Mouse (Mus musculus) hindbrain, embryonic 12.5 days (tissue): ENCODE measurements around the gene Ankrd10. TPM values are rescaled to one million over a fixed set of nuclear protein-coding genes. Genes with fewer than 3 reads are reported as not detected.
A peak's percentile ranks its signal among the peaks of the same experiment; 100 is the strongest.
"Not testable (repeated sequence)": the region's sequence is repeated elsewhere in the genome, so short reads cannot be mapped to it uniquely, and the experiment has no call there.

Experiments
- ATAC-seq: fragments of 200-750 bp; cut with Nextera tagmentation; 2 replicates; pipeline ENCODE4 v1.8.0; 2017; ENCODE audit warnings: moderate TSS enrichment; ENCODE audit not compliant: low FRiP score
- H3K27ac ChIP-seq: fragments of 300-500 bp; sonication (generic); 2 replicates; pipeline ENCODE4 v1.5.1; 2016; ENCODE audit warnings: mild to moderate bottlenecking
- H3K27me3 ChIP-seq: fragments of 300-500 bp; sonication (generic); 2 replicates; pipeline ENCODE4 v1.6.1; 2016; ENCODE audit warnings: mild to moderate bottlenecking
- H3K36me3 ChIP-seq: fragments of 300-500 bp; sonication (generic); 2 replicates; pipeline ENCODE4 v1.6.1; 2016; ENCODE audit warnings: mild to moderate bottlenecking
- H3K4me1 ChIP-seq: fragments of 300-500 bp; sonication (generic); 2 replicates; pipeline ENCODE4 v1.6.1; 2016
- H3K4me2 ChIP-seq: fragments of 300-500 bp; sonication (generic); replicated peaks from 2 replicates; pipeline ENCODE4 v1.6.1; 2016; ENCODE audit warnings: mild to moderate bottlenecking
- H3K4me3 ChIP-seq: fragments of 300-500 bp; sonication (generic); 2 replicates; pipeline ENCODE4 v1.5.1; 2016; ENCODE audit warnings: mild to moderate bottlenecking
- H3K9ac ChIP-seq: fragments of 300-500 bp; sonication (generic); 2 replicates; pipeline ENCODE4 v1.6.1; 2016; ENCODE audit warnings: mild to moderate bottlenecking, moderate library complexity
- H3K9me3 ChIP-seq: fragments of 300-500 bp; sonication (generic); replicated peaks from 2 replicates; pipeline ENCODE4 v1.6.1; 2016; ENCODE audit warnings: mild to moderate bottlenecking
- WGBS: fragments of 180-500 bp; shearing (Covaris S2); methylation state at CpG from one replicate; pipeline ENCODE4 v1.1.7; 2016; 5-methylcytosine and 5-hydroxymethylcytosine counted together
- polyA plus RNA-seq: library from polyadenylated mRNA; unstranded; fragments of >200 nt; fragmentation: Nextera tagmentation; extraction: Ambion mirVana; gene quantifications from 2 replicates; pipeline ENCODE4 v1.2.1, GENCODE M21; 2016

The Ankrd10 gene
- polyA plus RNA-seq: 99.9 and 110 TPM in 2 replicates

- ATAC-seq: peak; percentile 93
- H3K27ac ChIP-seq: peak within 1 kb of the TSS; percentile 99
- H3K9me3 ChIP-seq: no peaks in the 10 kb centered on the region
- peaks cover 22% of the 10 kb centered on the region for H3K36me3 ChIP-seq
- WGBS: under 1% methylated on average over 39 of the region's 40 CpGs
- H3K4me3 ChIP-seq: peak within 1 kb of the TSS; percentile 90
- H3K4me1 ChIP-seq: peaks cover 33% of the 10 kb centered on the region
- peak within 1 kb of the TSS; percentile 96 for H3K9ac ChIP-seq
- no peaks in the 10 kb centered on the region for H3K27me3 ChIP-seq
- H3K4me2 ChIP-seq: peak within 1 kb of the TSS; percentile 91
Observed at GRCm38 (mm10) chr8:11635611-11636081, at the start of gene Ankrd10. Gene Ankrd10 (minus strand): TSS chr8:11635757.

GRCm38 (mm10) chr8:11684558-11684957, 49.0 kb upstream of the Ankrd10 start:
- no peaks in the 10 kb centered on the region for H3K27me3 ChIP-seq
- H3K9ac ChIP-seq: no peak overlapping the region
- H3K4me2 ChIP-seq: no peak overlapping the region
- no peak overlapping the region for H3K4me3 ChIP-seq
- no peaks in the 10 kb centered on the region for H3K36me3 ChIP-seq
- 86% methylated on average over 7 of the region's 7 CpGs for WGBS
- H3K4me1 ChIP-seq: no peaks in the 10 kb centered on the region
- no peak overlapping the region for H3K27ac ChIP-seq
- no peaks in the 10 kb centered on the region for H3K9me3 ChIP-seq
- no peak for ATAC-seq

GRCm38 (mm10) chr8:11668308-11668707, 32.8 kb upstream of the Ankrd10 start:
- no peak for ATAC-seq
- Histone ChIP-seq H3K9me3 (no peaks in the 10 kb centered on the region), H3K4me3 (no peak overlapping the region), H3K4me2 (no peak overlapping the region), H3K9ac (no peak overlapping the region), H3K36me3 (no peaks in the 10 kb centered on the region), H3K27ac (no peak overlapping the region), H3K4me1 (no peaks in the 10 kb centered on the region), H3K27me3 (no peaks in the 10 kb centered on the region)
- WGBS: 75% methylated on average over 2 of the region's 2 CpGs

GRCm38 (mm10) chr8:11666023-11666716, 30.6 kb upstream of the Ankrd10 start:
- not testable (repeated sequence) for H3K4me3 ChIP-seq, H3K4me1 ChIP-seq

GRCm38 (mm10) chr8:11661969-11662368, 26.4 kb upstream of the Ankrd10 start:
- H3K4me2 ChIP-seq: no peak overlapping the region

More at GRCm38 (mm10) chr8:11666023-11666716, 30.6 kb upstream of the Ankrd10 start:
- H3K36me3 ChIP-seq, H3K4me2 ChIP-seq, ATAC-seq, H3K9ac ChIP-seq, H3K27me3 ChIP-seq, H3K9me3 ChIP-seq, H3K27ac ChIP-seq: not testable (repeated sequence)
- 79% methylated on average over 20 of the region's 20 CpGs for WGBS

GRCm38 (mm10) chr8:11650021-11650420, 14.5 kb upstream of the Ankrd10 start:
- 96% methylated on average over 5 of the region's 5 CpGs for WGBS
- no peak overlapping the region for H3K4me2 ChIP-seq
- no peak overlapping the region for H3K9ac ChIP-seq
- H3K27ac ChIP-seq: no peak overlapping the region
- H3K27me3 ChIP-seq: no peaks in the 10 kb centered on the region
- no peak for ATAC-seq
- H3K9me3 ChIP-seq: no peaks in the 10 kb centered on the region
- no peaks in the 10 kb centered on the region for H3K36me3 ChIP-seq
- no peaks in the 10 kb centered on the region for H3K4me1 ChIP-seq
- H3K4me3 ChIP-seq: no peak overlapping the region

More at GRCm38 (mm10) chr8:11661969-11662368, 26.4 kb upstream of the Ankrd10 start:
- Histone ChIP-seq H3K4me1 (0 out of 2 replicates have a peak, but pooled peaks cover 3% of the 10 kb centered on the region), H3K36me3 (no peaks in the 10 kb centered on the region), H3K9me3 (no peaks in the 10 kb centered on the region), H3K4me3 (no peak overlapping the region), H3K9ac (no peak overlapping the region), H3K27me3 (peaks cover 3% of the 10 kb centered on the region; the same call in 1 of the 2 replicates), H3K27ac (no peak overlapping the region)
- no peak for ATAC-seq
- WGBS: 80% methylated on average over 3 of the region's 3 CpGs

- WGBS: 78% methylated on average over 2 of the region's 2 CpGs
- no peak for ATAC-seq
- H3K27me3 ChIP-seq: no peaks in the 10 kb centered on the region
Observed at GRCm38 (mm10) chr8:11643123-11643522, 7.6 kb upstream of the Ankrd10 start.

GRCm38 (mm10) chr8:11640606-11641005, 5.0 kb upstream of the Ankrd10 start:
- 55% methylated on average over 2 of the region's 2 CpGs for WGBS
- Histone ChIP-seq H3K4me1 (peaks cover 12% of the 10 kb centered on the region; the same call in 1 of the 2 replicates), H3K27ac (no peak overlapping the region), H3K4me3 (no peak overlapping the region), H3K9ac (no peak overlapping the region), H3K4me2 (no peak overlapping the region), H3K36me3 (peaks cover 16% of the 10 kb centered on the region; the same call in 1 of the 2 replicates), H3K9me3 (no peaks in the 10 kb centered on the region), H3K27me3 (no peaks in the 10 kb centered on the region)
- no peak for ATAC-seq

More at GRCm38 (mm10) chr8:11643123-11643522, 7.6 kb upstream of the Ankrd10 start:
- no peaks in the 10 kb centered on the region for H3K9me3 ChIP-seq
- no peak overlapping the region for H3K9ac ChIP-seq
- H3K4me1 ChIP-seq: no peaks in the 10 kb centered on the region
- H3K4me2 ChIP-seq: no peak overlapping the region
- no peak overlapping the region for H3K27ac ChIP-seq
- no peak overlapping the region for H3K4me3 ChIP-seq
- peaks cover 16% of the 10 kb centered on the region; the same call in 1 of the 2 replicates for H3K36me3 ChIP-seq

- Histone ChIP-seq H3K9me3 (no peaks in the 10 kb centered on the region), H3K4me2 (no peak overlapping the region), H3K4me3 (no peak overlapping the region), H3K4me1 (peaks cover 30% of the 10 kb centered on the region), H3K36me3 (peaks cover 17% of the 10 kb centered on the region), H3K27ac (no peak overlapping the region), H3K9ac (no peak overlapping the region), H3K27me3 (no peaks in the 10 kb centered on the region)
- 93% methylated on average over 7 of the region's 7 CpGs for WGBS
- ATAC-seq: no peak
Observed at GRCm38 (mm10) chr8:11637531-11637930, 2.0 kb upstream of the Ankrd10 start.

- ATAC-seq: peak; percentile 59
- H3K9me3 ChIP-seq: no peaks in the 10 kb centered on the region
- H3K4me1 ChIP-seq: peaks cover 33% of the 10 kb centered on the region
- WGBS: 4% methylated on average over 30 of the region's 30 CpGs
- no peaks in the 10 kb centered on the region for H3K27me3 ChIP-seq
- peaks cover 22% of the 10 kb centered on the region for H3K36me3 ChIP-seq
- H3K4me2 ChIP-seq: peak overlapping the region; percentile 91
- H3K4me3 ChIP-seq: peak overlapping the region; percentile 90
- H3K27ac ChIP-seq: peak overlapping the region; percentile 99
- peak overlapping the region; percentile 96 for H3K9ac ChIP-seq
Observed at GRCm38 (mm10) chr8:11636324-11637057, 934 bp upstream of the Ankrd10 start.

- Histone ChIP-seq H3K4me1 (peaks cover 33% of the 10 kb centered on the region), H3K27me3 (no peaks in the 10 kb centered on the region), H3K27ac (peak overlapping the region; percentile 99), H3K4me3 (peak overlapping the region; percentile 90), H3K4me2 (peak overlapping the region; percentile 91), H3K36me3 (peaks cover 24% of the 10 kb centered on the region), H3K9me3 (no peaks in the 10 kb centered on the region), H3K9ac (peak overlapping the region; percentile 96)
- peak; percentile 88 for ATAC-seq
- WGBS: under 1% methylated on average over 69 of the region's 70 CpGs
Observed at GRCm38 (mm10) chr8:11635012-11635577, 462 bp downstream of the Ankrd10 start.
